Mouse (Mus musculus): ENCODE measurements around the gene Pzp. TPM values are rescaled to one million over a fixed set of nuclear protein-coding genes. Genes with fewer than 3 reads are reported as not detected.

Gene Pzp
- polyA plus RNA-seq, 1 experiment: 0.05 TPM

DNA sequence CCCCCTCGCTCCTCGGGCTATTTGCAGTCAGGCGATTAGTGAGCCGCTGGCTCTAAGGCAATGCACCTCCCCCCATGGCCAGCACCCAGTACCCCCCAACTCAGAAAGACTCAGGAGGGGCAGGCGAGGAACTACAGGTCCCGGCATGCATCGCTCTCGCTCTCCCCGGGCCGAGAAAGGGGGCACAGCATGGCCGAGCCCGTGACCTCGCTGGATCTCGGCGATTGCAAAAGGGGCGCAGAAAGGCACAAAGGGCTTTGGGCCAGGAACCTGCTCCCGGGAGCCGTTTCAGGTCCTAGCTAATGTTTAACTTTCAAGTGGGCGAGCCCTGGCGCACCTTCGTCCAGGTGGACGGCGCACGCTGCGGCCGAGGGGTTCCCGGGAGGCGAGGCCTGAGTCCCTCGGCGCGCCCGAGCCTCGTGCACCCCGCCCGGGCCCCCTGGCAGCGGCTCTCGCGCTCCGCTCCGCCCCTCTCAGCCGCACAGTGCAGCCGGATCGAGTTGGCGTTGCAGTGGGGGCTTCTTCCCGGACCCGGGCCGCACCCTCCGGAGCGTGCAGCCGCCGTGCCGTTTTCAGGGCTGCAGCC lies 88.7 kb downstream of the Pzp start:
- TF ChIP-seq CTCF (IDR thresholded peaks at IDR 0.05; ENCODE audit: extremely low read depth, insufficient read depth, insufficient read length, insufficient replicate concordance): no peak
- TF ChIP-seq POLR2A (IDR thresholded peaks at IDR 0.05; ENCODE audit: low read depth, low read length): no peak
- H3K27ac ChIP-seq (ENCODE audit: insufficient read depth, low read length): peak overlapping the region; percentile 81
- peak overlapping the region; percentile 97 for H3K4me3 ChIP-seq (ENCODE audit: extremely low read depth, insufficient read depth, insufficient read length)
- DNase-seq (ENCODE audit: low read depth in 1 of 2, low spot score in 2 of 2): peak in 1 of 2 experiments; percentile 61
- H3K36me3 ChIP-seq (ENCODE audit: control insufficient read depth, insufficient read depth, low read length): peaks cover 18% of the 10 kb centered on the region
- 0 out of 2 replicates have a peak, but pooled peaks cover 3% of the 10 kb centered on the region for H3K4me1 ChIP-seq (ENCODE audit: control insufficient read depth, insufficient read depth, insufficient read length)
- no peaks in the 10 kb centered on the region for H3K27me3 ChIP-seq (ENCODE audit: control insufficient read depth, insufficient read depth, low read length)
- 1% methylated on average over 52 of the region's 52 CpGs for WGBS

DNA sequence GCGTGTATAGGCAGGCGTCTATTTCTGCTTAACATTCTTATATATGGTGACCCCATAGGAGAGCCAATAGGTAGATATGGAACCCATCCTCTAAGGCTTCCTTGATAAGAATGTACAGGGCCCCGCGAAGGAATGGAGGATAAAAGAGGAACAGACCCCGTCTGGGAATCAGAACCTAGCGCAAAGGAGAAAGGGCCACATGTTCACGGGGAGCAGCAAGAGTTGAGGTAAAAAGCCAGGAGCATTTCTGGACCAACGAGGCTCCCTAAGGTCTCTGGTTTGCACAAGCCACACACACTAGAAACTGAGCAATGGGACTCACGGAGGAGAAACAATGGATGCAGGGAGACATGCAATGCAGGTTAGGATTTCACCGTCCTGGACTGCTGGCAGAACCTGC lies 89.2 kb downstream of the Pzp start:
- TF ChIP-seq POLR2A (IDR thresholded peaks at IDR 0.05; ENCODE audit: low read depth, low read length): no peak
- no peak for TF ChIP-seq CTCF (IDR thresholded peaks at IDR 0.05; ENCODE audit: extremely low read depth, insufficient read depth, insufficient read length, insufficient replicate concordance)
- WGBS: 13% methylated on average over 10 of the region's 10 CpGs
- no peak for DNase-seq (ENCODE audit: low read depth in 1 of 2, low spot score in 2 of 2)
- Histone ChIP-seq H3K4me3 (ENCODE audit: extremely low read depth, insufficient read depth, insufficient read length) (peak overlapping the region; percentile 97), H3K4me1 (ENCODE audit: control insufficient read depth, insufficient read depth, insufficient read length) (0 out of 2 replicates have a peak, but pooled peaks cover 3% of the 10 kb centered on the region), H3K36me3 (ENCODE audit: control insufficient read depth, insufficient read depth, low read length) (peaks cover 23% of the 10 kb centered on the region), H3K27me3 (ENCODE audit: control insufficient read depth, insufficient read depth, low read length) (no peaks in the 10 kb centered on the region), H3K27ac (ENCODE audit: insufficient read depth, low read length) (no peak overlapping the region)

DNA sequence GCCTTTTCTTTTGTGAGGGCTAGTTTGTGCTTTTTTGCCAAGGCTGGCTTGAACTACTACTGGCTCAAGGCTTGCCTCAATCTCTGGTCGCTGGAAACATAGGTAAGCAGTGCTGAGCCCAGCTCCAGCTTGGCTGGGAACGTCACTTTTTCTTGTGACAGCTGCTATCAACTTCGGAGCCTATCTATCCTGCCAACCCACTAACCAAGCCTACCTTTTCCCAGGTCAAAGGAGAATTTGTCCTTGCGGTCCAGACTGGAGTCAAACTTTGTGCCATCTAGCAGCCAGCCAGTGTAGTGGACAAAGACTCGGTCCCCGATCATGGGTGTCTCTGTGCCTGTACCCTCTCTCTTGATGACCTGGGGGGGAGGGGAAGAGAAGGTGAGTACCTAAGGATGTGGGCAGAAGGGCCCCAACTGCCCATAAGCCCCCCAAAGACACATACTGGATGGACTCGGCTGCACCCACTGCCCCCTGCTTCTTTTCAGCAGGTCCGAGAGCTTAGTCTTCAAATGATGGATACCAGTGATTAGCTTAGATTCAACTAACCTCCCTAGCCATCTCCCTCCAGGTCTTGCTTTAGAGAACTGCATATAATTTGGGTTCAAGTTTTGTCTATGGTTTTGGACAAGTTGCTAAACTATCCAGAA lies 90.0 kb downstream of the Pzp start:
- H3K27me3 ChIP-seq (ENCODE audit: control insufficient read depth, insufficient read depth, low read length): no peaks in the 10 kb centered on the region
- peaks cover 31% of the 10 kb centered on the region for H3K36me3 ChIP-seq (ENCODE audit: control insufficient read depth, insufficient read depth, low read length)
- TF ChIP-seq POLR2A (IDR thresholded peaks at IDR 0.05; ENCODE audit: low read depth, low read length) (no peak), CTCF (IDR thresholded peaks at IDR 0.05; ENCODE audit: extremely low read depth, insufficient read depth, insufficient read length, insufficient replicate concordance) (no peak)
- no peak overlapping the region for H3K4me3 ChIP-seq (ENCODE audit: extremely low read depth, insufficient read depth, insufficient read length)
- 0 out of 2 replicates have a peak, but pooled peaks cover 3% of the 10 kb centered on the region for H3K4me1 ChIP-seq (ENCODE audit: control insufficient read depth, insufficient read depth, insufficient read length)
- WGBS: 92% methylated on average over 8 of the region's 8 CpGs
- DNase-seq (ENCODE audit: low read depth in 1 of 2, low spot score in 2 of 2): no peak
- no peak overlapping the region for H3K27ac ChIP-seq (ENCODE audit: insufficient read depth, low read length)

- Histone ChIP-seq H3K4me3 (ENCODE audit: extremely low read depth, insufficient read depth, insufficient read length) (no peak overlapping the region), H3K36me3 (ENCODE audit: control insufficient read depth, insufficient read depth, low read length) (peaks cover 36% of the 10 kb centered on the region), H3K27ac (ENCODE audit: insufficient read depth, low read length) (no peak overlapping the region), H3K4me1 (ENCODE audit: control insufficient read depth, insufficient read depth, insufficient read length) (0 out of 2 replicates have a peak, but pooled peaks cover 3% of the 10 kb centered on the region), H3K27me3 (ENCODE audit: control insufficient read depth, insufficient read depth, low read length) (no peaks in the 10 kb centered on the region)
- 66% methylated on average over 5 of the region's 5 CpGs for WGBS
- DNase-seq (ENCODE audit: low read depth in 1 of 2, low spot score in 2 of 2): no peak
- no peak for TF ChIP-seq POLR2A (IDR thresholded peaks at IDR 0.05; ENCODE audit: low read depth, low read length)
- no peak for TF ChIP-seq CTCF (IDR thresholded peaks at IDR 0.05; ENCODE audit: extremely low read depth, insufficient read depth, insufficient read length, insufficient replicate concordance)
These were observed 91.0 kb downstream of the Pzp start for GRCm38 (mm10) chr6:128435474-128435873.

Other genes with a start within 250 kb of the Pzp start
- gene Tead4, start 225.9 kb downstream of the Pzp start, polyA plus RNA-seq (2012; rRNA removed): 0.41 and 0.67 TPM in 2 replicates
- 5.9 and 6.7 TPM in 2 replicates for gene Tulp3, start 170.9 kb downstream of the Pzp start, polyA plus RNA-seq (2012; rRNA removed)
- gene Rhno1, start 163.8 kb downstream of the Pzp start, polyA plus RNA-seq (2012; rRNA removed): 14.9 and 16.0 TPM in 2 replicates
- 10.8 and 12.7 TPM in 2 replicates for gene Foxm1, start 163.8 kb downstream of the Pzp start, polyA plus RNA-seq (2012; rRNA removed)
- 0.05 TPM in 1 of 2 replicates, not detected in the other for gene Tex52, start 151.3 kb downstream of the Pzp start, polyA plus RNA-seq (2012; rRNA removed)
- gene Gm44596, start 151.2 kb downstream of the Pzp start, polyA plus RNA-seq (2012; rRNA removed): not detected in 2 replicates
- 0.28 and 0.35 TPM in 2 replicates for gene Nrip2, start 127.4 kb downstream of the Pzp start, polyA plus RNA-seq (2012; rRNA removed)
- gene Itfg2, start 101.8 kb downstream of the Pzp start, polyA plus RNA-seq (2012; rRNA removed): 23.0 and 32.6 TPM in 2 replicates
- 46.3 and 60.3 TPM in 2 replicates for gene Fkbp4, start 88.0 kb downstream of the Pzp start, polyA plus RNA-seq (2012; rRNA removed)
- gene A2ml1, start 54.9 kb upstream of the Pzp start, polyA plus RNA-seq (2012; rRNA removed): not detected in 2 replicates
- 1.2 and 3.0 TPM in 2 replicates for gene Klrb1a, start 96.8 kb upstream of the Pzp start, polyA plus RNA-seq (2012; rRNA removed)
- not detected in 2 replicates for gene Clec2h, start 135.7 kb upstream of the Pzp start, polyA plus RNA-seq (2012; rRNA removed)
- 0.15 and 0.16 TPM in 2 replicates for gene Klrb1, start 196.3 kb upstream of the Pzp start, polyA plus RNA-seq (2012; rRNA removed)

All from spleen, adult 2 months (tissue).